Comparison of ENCODE assay signal across 8 mouse cellular contexts in the genomic region with DNA sequence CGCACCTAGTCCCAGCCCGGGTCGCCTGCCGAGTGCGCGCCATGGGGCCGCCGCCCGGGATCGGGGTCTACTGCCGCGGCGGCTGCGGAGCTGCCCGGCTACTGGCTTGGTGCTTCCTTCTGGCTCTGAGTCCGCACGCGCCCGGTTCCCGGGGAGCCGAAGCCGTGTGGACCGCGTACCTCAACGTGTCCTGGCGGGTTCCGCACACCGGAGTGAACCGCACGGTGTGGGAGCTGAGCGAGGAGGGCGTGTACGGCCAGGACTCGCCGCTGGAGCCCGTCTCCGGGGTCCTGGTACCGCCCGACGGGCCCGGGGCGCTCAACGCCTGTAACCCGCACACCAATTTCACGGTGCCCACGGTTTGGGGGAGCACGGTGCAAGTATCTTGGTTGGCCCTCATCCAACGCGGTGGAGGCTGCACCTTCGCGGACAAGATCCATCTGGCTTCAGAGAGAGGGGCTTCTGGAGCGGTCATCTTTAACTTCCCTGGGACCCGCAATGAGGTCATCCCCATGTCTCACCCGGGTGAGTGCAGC. TPM values are rescaled to one million over a fixed set of nuclear protein-coding genes. Genes with fewer than 3 reads are reported as not detected.
A peak's percentile ranks its signal among the peaks of the same experiment; 100 is the strongest.
DNase-seq lines count a peak whose midpoint lies in the region; ATAC-seq and TF ChIP-seq lines count a peak whose summit lies in the region.

No protein-coding gene starts in this region.

- peak overlapping the region; percentile 44 for H3K4me3 ChIP-seq in kidney, adult 2 months (ENCODE audit: insufficient read depth, low read depth, low read length)
- peak overlapping the region; percentile 83 for H3K4me3 ChIP-seq in G1E (ENCODE audit: low read depth, low read length)
- H3K4me3 ChIP-seq in embryonic facial prominence, embryonic 12.5 days: peak overlapping the region; percentile 52
- peak overlapping the region; percentile 62 for H3K4me3 ChIP-seq in hindbrain, embryonic 14.5 days (replicated peaks; ENCODE audit: low read length)
- H3K4me3 ChIP-seq in stomach, embryonic 14.5 days (ENCODE audit: low read depth, low read length): peak overlapping the region; percentile 49

- H3K9ac ChIP-seq in embryonic facial prominence, embryonic 12.5 days: peak overlapping the region; percentile 47
- peak overlapping the region; percentile 72 for H3K9ac ChIP-seq in hindbrain, embryonic 14.5 days
- 0 out of 2 replicates have a peak overlapping the region, but pooled peaks have one; percentile 36 for H3K9ac ChIP-seq in stomach, embryonic 14.5 days (replicated peaks; ENCODE audit: low read depth, low read length)

- no peaks in the 10 kb centered on the region; the same call in 1 of the 2 replicates for H3K4me1 ChIP-seq in kidney, adult 2 months (ENCODE audit: control insufficient read depth, insufficient read depth, low read length)
- peaks cover 14% of the 10 kb centered on the region for H3K4me1 ChIP-seq in G1E (ENCODE audit: insufficient read depth, low read depth, low read length)
- no peaks in the 10 kb centered on the region for H3K4me1 ChIP-seq in embryonic facial prominence, embryonic 12.5 days
- no peaks in the 10 kb centered on the region for H3K4me1 ChIP-seq in hindbrain, embryonic 14.5 days (replicated peaks; ENCODE audit: control insufficient read depth, insufficient read depth, low read length)
- no peaks in the 10 kb centered on the region for H3K4me1 ChIP-seq in stomach, embryonic 14.5 days (ENCODE audit: control insufficient read depth, insufficient read depth, low read length)

- WGBS in kidney, adult 2 months: under 1% methylated on average over 47 of the region's 54 CpGs
- WGBS in embryonic facial prominence, embryonic 12.5 days: 19% methylated on average over 46 of the region's 54 CpGs
- 14% methylated on average over 54 of the region's 54 CpGs for WGBS in hindbrain, embryonic 14.5 days
- 17% methylated on average over 52 of the region's 54 CpGs for WGBS in stomach, embryonic 14.5 days

- TF ChIP-seq CTCF in kidney, adult 2 months (conservative IDR thresholded peaks at IDR 0.05; ENCODE audit: insufficient read depth, insufficient read length, low read depth, low read length): no peak
- no peak for TF ChIP-seq CTCF in G1E (IDR thresholded peaks at IDR 0.05; ENCODE audit: low read depth, low read length)

- H3K36me3 ChIP-seq in kidney, adult 2 months (ENCODE audit: control insufficient read depth, insufficient read depth, low read length): no peaks in the 10 kb centered on the region
- H3K36me3 ChIP-seq in G1E (replicated peaks): peaks cover 2% of the 10 kb centered on the region
- H3K36me3 ChIP-seq in embryonic facial prominence, embryonic 12.5 days: no peaks in the 10 kb centered on the region
- H3K36me3 ChIP-seq in hindbrain, embryonic 14.5 days (replicated peaks; ENCODE audit: control insufficient read depth, insufficient read depth): no peaks in the 10 kb centered on the region
- no peaks in the 10 kb centered on the region for H3K36me3 ChIP-seq in stomach, embryonic 14.5 days (ENCODE audit: control insufficient read depth, insufficient read depth, low read length)

- DNase-seq in kidney, adult 2 months: peak; percentile 16
- DNase-seq in kidney, postnatal 4 days: no peak
- DNase-seq in G1E (ENCODE audit: low spot score): peak; percentile 14
- DNase-seq in hindbrain, embryonic 14.5 days (ENCODE audit: low spot score): no peak
- DNase-seq in lung, postnatal 14 days: peak; percentile 3
- no peak for DNase-seq in cerebellum, adult 8-10 months

- H3K4me2 ChIP-seq in embryonic facial prominence, embryonic 12.5 days (replicated peaks): peak overlapping the region; percentile 69
- peak overlapping the region; percentile 60 for H3K4me2 ChIP-seq in hindbrain, embryonic 14.5 days (replicated peaks)
- H3K4me2 ChIP-seq in stomach, embryonic 14.5 days (replicated peaks; ENCODE audit: low read depth, low read length): peak overlapping the region; percentile 59

- no peak for TF ChIP-seq POLR2A in kidney, adult 2 months (IDR thresholded peaks at IDR 0.05; ENCODE audit: low read depth, low read length)

- no peaks in the 10 kb centered on the region for H3K27me3 ChIP-seq in kidney, adult 2 months (replicated peaks; ENCODE audit: control insufficient read depth, insufficient read depth, low read length)
- no peaks in the 10 kb centered on the region for H3K27me3 ChIP-seq in G1E (ENCODE audit: insufficient read depth, low read length)
- H3K27me3 ChIP-seq in embryonic facial prominence, embryonic 12.5 days: peaks cover 24% of the 10 kb centered on the region
- H3K27me3 ChIP-seq in hindbrain, embryonic 14.5 days (ENCODE audit: control insufficient read depth, insufficient read depth, low read length): peaks cover 27% of the 10 kb centered on the region
- H3K27me3 ChIP-seq in stomach, embryonic 14.5 days (ENCODE audit: control insufficient read depth, insufficient read depth, low read length): no peaks in the 10 kb centered on the region

- no peaks in the 10 kb centered on the region for H3K9me3 ChIP-seq in G1E (replicated peaks)
- H3K9me3 ChIP-seq in embryonic facial prominence, embryonic 12.5 days: no peaks in the 10 kb centered on the region
- no peaks in the 10 kb centered on the region for H3K9me3 ChIP-seq in hindbrain, embryonic 14.5 days (ENCODE audit: control insufficient read depth, low read length)
- no peaks in the 10 kb centered on the region for H3K9me3 ChIP-seq in stomach, embryonic 14.5 days (ENCODE audit: control insufficient read depth, low read depth, low read length)

- H3K27ac ChIP-seq in kidney, adult 2 months (ENCODE audit: insufficient read depth, low read depth, low read length): peak overlapping the region; percentile 2; the same call in 1 of the 2 replicates
- no peak overlapping the region for H3K27ac ChIP-seq in embryonic facial prominence, embryonic 12.5 days
- no peak overlapping the region for H3K27ac ChIP-seq in hindbrain, embryonic 14.5 days
- H3K27ac ChIP-seq in stomach, embryonic 14.5 days (ENCODE audit: low read length): no peak overlapping the region

- ATAC-seq in G1E (ENCODE audit: extremely low read depth, insufficient number of reproducible peaks, low FRiP score, poor library complexity, severe bottlenecking): no peak
- ATAC-seq in embryonic facial prominence, embryonic 12.5 days (ENCODE audit: insufficient number of reproducible peaks, insufficient read depth, low FRiP score, low TSS enrichment): peak; percentile 82
- ATAC-seq in hindbrain, embryonic 14.5 days (ENCODE audit: low FRiP score): peak; percentile 87
- ATAC-seq in stomach, embryonic 14.5 days (ENCODE audit: insufficient number of reproducible peaks, insufficient read depth, low FRiP score, low read depth): peak; percentile 81; the same call in 1 of the 2 replicates

RNA-seq across cellular contexts. Expression of a gene that starts 47.7 kb away (rescaled TPM):
- 28.9 and 36.1 TPM in 2 replicates for polyA plus RNA-seq in kidney, adult 2 months (2012; rRNA removed)
- total RNA-seq in G1E (2014; fragmentation: Nextera tagmentation) (80.2 and 86.1 TPM in 2 replicates), G1E (2017) (119 and 125 TPM in 2 replicates)
- polyA plus RNA-seq in G1E (2012): 19.2 and 20.6 TPM in 2 replicates
- polyA plus RNA-seq in embryonic facial prominence, embryonic 12.5 days (2016; fragmentation: Nextera tagmentation; extraction: Ambion mirVana): 6.0 and 6.9 TPM in 2 replicates
- polyA plus RNA-seq in hindbrain, embryonic 14.5 days (2014; fragmentation: Nextera tagmentation; extraction: Ambion mirVana): 4.9 and 5.3 TPM in 2 replicates
- polyA plus RNA-seq in stomach, embryonic 14.5 days (2014; fragmentation: Nextera tagmentation; extraction: Ambion mirVana): 28.5 and 33.8 TPM in 2 replicates

Comparison
In these comparisons a context has a peak if more than half of its experiments do, and no peak if none do; other contexts are left out.
1. DNase-seq: peak in kidney, adult 2 months (single experiment), G1E (single experiment) and lung, postnatal 14 days (single experiment); none in kidney, postnatal 4 days (0 of 2), hindbrain, embryonic 14.5 days (single experiment) and cerebellum, adult 8-10 months (single experiment).
2. Peak in every context shown above with its lines, with median percentiles within 50 percentile points of each other: H3K4me3 ChIP-seq, H3K4me2 ChIP-seq and H3K9ac ChIP-seq.